Mouse (Mus musculus) kidney, postnatal 36 days (tissue): ENCODE results near the gene Trappc6a.
A peak's percentile ranks its signal among the peaks of the same experiment; 100 is the strongest.

Experiments used
- DNase-seq, 2 experiments: peaks; one replicate each; pipeline ENCODE4 v3.0.0; 2021 to 2022; ENCODE audit warnings: mixed read lengths in 2 of 2

Gene Trappc6a

GRCm38 (mm10) chr7:19524420-19525104 is 16.4 kb downstream of the Trappc6a start:
- DNase-seq, result no peak

GRCm38 (mm10) chr7:19525105-19525481 is 16.9 kb downstream of the Trappc6a start:
- DNase-seq, result no peak

- no peak for DNase-seq
Measured at GRCm38 (mm10) chr7:19531077-19531476, 22.9 kb downstream of the Trappc6a start.

- no peak for DNase-seq
Measured at GRCm38 (mm10) chr7:19532240-19532639, 24.0 kb downstream of the Trappc6a start.

GRCm38 (mm10) chr7:19534676-19535075 is 26.5 kb downstream of the Trappc6a start:
- DNase-seq, result no peak

GRCm38 (mm10) chr7:19540771-19541566 is 32.8 kb downstream of the Trappc6a start:
- peak in 1 of 2 experiments; percentile 43 for DNase-seq

GRCm38 (mm10) chr7:19541681-19542154 is 33.5 kb downstream of the Trappc6a start:
- DNase-seq, result no peak

- peak in 1 of 2 experiments; percentile 35 for DNase-seq
Measured at GRCm38 (mm10) chr7:19542155-19542691, 34.0 kb downstream of the Trappc6a start.

- peak in 1 of 2 experiments; percentile 46 for DNase-seq
Measured at GRCm38 (mm10) chr7:19543584-19543983, 35.4 kb downstream of the Trappc6a start.

- DNase-seq, result no peak
Measured at GRCm38 (mm10) chr7:19546007-19546406, 37.8 kb downstream of the Trappc6a start.

- no peak for DNase-seq
Measured at GRCm38 (mm10) chr7:19547344-19547969, 39.3 kb downstream of the Trappc6a start.

GRCm38 (mm10) chr7:19549394-19549793 is 41.2 kb downstream of the Trappc6a start:
- no peak for DNase-seq

- no peak for DNase-seq
Measured at GRCm38 (mm10) chr7:19551634-19552033, 43.4 kb downstream of the Trappc6a start.

- DNase-seq, result no peak
Measured at GRCm38 (mm10) chr7:19552443-19552842, 44.2 kb downstream of the Trappc6a start.

GRCm38 (mm10) chr7:19554168-19554567 is 46.0 kb downstream of the Trappc6a start:
- DNase-seq, result no peak

- DNase-seq, result peak; percentile 65 to 70
Measured at GRCm38 (mm10) chr7:19557086-19557485, 48.9 kb downstream of the Trappc6a start.

GRCm38 (mm10) chr7:19557982-19558900 is 50.0 kb downstream of the Trappc6a start:
- peak; percentile 30 to 42 for DNase-seq

- no peak for DNase-seq
Measured at GRCm38 (mm10) chr7:19558965-19559364, 50.8 kb downstream of the Trappc6a start.

- peak; percentile 23 to 44 for DNase-seq
Measured at GRCm38 (mm10) chr7:19560491-19561260, 52.5 kb downstream of the Trappc6a start.

GRCm38 (mm10) chr7:19561431-19561764 is 53.2 kb downstream of the Trappc6a start:
- peak; percentile 39 to 62 for DNase-seq
